Mouse (Mus musculus): ENCODE measurements at regions not wholly inside any gene's neighbourhood (a gene's known extent, or its start where the extent isn't known, plus 50 kb on each side); places are given as distances from the start of the nearest gene placed in this dataset.
A peak's percentile ranks its signal among the peaks of the same experiment; 100 is the strongest.

DNA sequence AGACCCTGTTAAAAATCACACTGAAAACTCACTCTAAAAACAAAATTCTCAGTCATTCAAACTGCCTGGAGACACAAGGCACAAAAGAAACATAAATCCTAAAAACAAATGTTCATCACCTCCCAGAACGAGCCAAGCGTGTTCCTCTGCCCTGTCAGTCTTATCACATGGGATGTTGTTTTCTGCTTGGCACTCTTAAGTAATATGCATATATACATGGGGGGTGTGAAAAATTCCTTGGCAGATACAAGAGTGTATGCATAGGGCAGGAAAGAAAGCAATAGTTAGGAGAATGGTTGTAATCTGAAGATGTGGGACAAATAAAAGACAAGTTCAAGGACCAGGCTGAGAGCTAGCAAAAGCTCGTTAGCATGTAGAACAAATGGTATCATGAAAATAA lies 179.4 kb downstream of the Qdpr start:
- no peak for DNase-seq (ENCODE audit: low read depth, low spot score)

DNA sequence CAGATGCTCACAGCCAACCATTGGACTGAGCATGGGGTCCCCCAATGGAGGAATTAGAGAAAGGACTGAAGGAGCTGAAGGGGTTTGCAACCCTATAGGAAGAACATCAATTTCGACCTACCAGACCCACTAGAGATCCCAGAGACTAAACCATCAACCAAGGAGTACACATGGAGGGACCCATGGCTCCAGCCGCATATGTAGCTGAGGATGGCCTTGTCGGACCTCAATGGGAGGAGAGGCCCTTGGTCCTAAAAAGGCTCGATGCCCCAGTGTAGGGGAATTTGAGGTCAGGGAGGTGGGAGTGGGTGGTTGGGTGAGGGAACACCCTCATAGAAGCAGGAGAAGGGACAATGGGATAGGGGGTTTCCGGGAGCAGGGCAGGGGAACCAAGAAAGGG lies 180.6 kb downstream of the Qdpr start:
- DNase-seq (ENCODE audit: low read depth, low spot score), result no peak

DNA sequence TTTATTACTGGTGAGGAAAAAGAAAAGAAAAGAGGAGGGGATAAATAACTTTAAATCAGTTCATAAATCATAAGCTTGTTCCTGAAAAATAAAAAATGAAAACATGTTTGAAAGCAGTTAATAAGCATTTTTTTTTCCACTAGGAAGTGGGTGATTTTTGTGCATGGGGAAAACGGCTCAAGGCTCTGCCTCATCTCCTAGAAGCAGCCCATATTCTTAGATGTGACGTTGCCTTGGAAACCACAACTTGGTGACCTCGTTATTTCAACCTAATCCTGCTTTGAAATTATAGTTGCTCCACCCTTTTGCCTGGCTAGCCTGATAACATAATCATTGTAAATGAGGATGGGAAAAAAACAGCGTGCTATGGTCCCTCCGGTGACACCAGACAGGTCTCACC lies 183.1 kb downstream of the Qdpr start:
- DNase-seq (ENCODE audit: low read depth, low spot score), result no peak

- DNase-seq (ENCODE audit: low read depth, low spot score), result no peak
Measured at GRCm38 (mm10) chr5:45258486-45258885, 191.6 kb downstream of the Qdpr start.

DNA sequence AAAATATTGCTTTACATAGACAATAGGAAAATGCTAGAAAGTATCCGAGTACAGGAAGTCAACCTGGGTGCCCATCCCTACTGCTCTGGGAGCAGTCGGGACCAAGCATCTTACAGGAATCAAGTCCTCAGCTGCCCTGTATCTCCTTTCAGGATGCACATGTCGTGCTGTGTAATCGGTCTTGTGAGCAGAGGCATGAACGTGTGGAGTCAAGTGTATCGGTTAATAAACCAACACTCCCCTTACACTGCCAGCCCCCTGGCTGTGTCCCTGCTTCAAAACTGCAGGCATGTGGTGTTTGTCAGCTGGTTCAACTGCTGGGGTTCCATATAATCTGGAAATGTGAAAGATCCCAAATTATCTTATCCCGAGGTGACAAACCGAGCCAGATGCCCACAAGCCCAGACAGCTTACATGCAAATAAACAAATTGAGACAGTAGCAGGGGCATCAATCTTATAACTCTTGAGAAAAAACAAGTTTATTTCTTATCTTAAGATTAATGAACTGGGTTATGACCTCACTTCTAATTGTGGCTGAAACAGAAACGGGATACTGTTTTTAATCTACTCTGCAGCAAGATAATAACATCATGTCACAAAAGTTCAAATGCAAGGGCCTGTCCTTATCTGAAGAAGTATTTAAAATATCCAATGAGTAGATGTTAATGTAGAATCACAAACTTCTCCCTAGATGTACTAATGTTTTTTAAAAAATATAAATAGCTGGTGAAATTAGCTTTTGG lies 193.6 kb downstream of the Qdpr start:
- DNase-seq (ENCODE audit: low read depth, low spot score), result peak; percentile 4

DNA sequence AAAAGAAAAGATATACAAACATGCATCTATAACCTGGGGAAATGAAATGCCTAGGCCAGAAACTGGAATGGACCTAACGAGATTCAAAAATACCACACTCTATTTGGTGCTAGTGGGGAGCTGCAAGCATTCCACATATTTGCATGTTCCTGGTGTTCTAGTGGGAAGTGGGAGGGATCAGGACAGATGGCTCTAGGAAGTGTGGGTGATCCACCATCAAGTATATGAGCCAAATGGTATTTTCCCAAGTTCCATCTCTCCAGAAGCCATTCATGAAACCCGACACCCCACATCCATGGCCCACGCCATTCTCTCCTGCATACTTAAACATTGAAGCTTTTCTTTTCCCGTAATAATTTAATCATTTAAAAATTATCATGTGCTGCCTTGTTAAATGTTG lies 218.2 kb downstream of the Qdpr start:
- no peak for DNase-seq (ENCODE audit: low read depth, low spot score)

- no peak for DNase-seq (ENCODE audit: low read depth, low spot score)
Measured at GRCm38 (mm10) chr5:45230097-45230496, 219.9 kb downstream of the Qdpr start.

- no peak for DNase-seq (ENCODE audit: low read depth, low spot score)
Measured at GRCm38 (mm10) chr5:45229477-45229876, 220.6 kb downstream of the Qdpr start.

GRCm38 (mm10) chr5:45228226-45228927 lies 221.7 kb downstream of the Qdpr start:
- DNase-seq (ENCODE audit: low read depth, low spot score), result no peak

DNA sequence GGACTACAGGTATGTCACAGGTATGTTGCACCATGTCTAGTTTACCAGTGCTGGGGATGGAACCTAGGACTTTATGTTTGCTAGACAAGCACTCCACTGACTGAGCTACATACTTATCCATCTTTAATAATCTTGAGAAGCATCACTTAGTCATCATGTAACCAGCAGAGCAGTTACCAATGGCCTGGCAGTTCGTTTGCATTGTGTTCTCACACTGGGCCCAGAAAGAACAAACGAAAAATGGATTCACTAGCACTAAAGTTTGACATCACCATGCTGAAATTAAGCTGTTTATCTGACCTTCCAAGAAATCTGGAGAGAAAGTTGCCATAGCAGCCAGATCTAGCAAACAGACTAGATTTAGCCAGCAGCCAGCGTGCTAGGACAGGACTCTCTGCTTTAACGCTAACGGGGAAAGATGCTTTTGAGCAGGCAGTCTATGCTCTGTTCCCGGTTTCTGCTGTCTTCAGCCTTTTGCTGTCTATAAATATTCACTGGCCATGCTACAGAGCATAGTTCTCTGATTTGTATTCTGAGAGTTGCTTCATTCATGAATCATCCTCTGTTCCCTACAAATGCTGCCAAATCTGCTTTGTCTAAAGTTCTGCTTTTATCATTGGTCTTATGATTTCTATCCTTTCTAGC lies 229.6 kb downstream of the Qdpr start:
- no peak for DNase-seq (ENCODE audit: low read depth, low spot score)

DNA sequence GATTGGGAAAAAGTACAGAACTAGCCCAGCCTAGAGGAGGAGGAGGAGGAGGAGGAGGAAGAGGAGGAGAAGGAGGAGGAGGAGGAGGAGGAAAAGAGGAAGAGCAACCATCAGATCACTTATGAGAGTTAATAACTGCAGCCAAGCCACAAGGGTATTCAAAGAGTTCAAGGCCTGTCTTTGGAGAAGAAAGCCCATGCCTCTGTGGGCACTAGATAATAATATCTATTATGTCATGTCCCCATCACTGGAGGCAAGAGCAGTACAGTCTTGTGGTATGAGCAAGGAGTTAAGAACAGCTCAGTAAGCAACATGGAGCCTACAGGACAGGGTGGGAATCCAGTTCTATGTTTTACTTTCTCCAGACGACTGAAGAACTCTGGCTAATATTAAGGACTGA lies 230.5 kb downstream of the Qdpr start:
- DNase-seq (ENCODE audit: low read depth, low spot score), result no peak

DNA sequence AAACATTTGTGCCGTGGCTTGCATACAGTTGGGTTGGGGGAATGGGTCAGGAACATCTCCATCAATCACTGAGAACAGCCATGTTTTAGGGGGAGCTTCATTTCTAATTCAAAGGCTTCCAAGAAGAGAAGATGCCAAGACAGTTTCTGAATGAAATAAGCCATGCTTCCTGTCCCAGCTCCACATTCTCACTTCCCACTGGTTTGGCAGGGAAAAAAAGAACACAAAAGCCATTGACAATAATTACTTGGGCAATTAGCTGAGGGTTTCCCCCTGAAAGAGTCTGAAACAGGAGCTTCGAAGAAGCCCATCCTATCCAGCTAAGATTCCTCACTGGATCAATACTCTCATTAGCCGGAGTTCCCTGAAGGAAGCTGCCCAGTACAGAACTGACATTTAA lies 230.9 kb downstream of the Qdpr start:
- no peak for DNase-seq (ENCODE audit: low read depth, low spot score)

GRCm38 (mm10) chr5:45214475-45214874 lies 235.6 kb downstream of the Qdpr start:
- no peak for DNase-seq (ENCODE audit: low read depth, low spot score)

DNA sequence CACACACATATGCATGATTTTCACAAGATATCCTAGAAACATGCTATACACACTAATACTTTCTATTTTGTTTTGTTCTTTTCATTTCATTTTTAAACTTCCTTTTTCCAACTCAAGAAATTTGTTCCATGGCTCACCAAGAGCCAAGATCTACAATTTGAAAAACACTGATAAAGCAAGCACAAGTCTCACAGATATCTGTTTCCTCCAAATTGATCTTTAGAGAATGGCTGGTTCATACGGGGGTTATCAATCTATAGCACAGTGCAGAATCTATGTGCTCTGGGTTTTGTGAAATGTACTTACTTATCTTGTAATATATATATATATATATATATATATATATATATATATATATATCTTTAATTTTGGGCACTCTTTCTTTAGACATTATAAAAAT lies 251.6 kb downstream of the Qdpr start:
- no peak for DNase-seq (ENCODE audit: low read depth, low spot score)

DNA sequence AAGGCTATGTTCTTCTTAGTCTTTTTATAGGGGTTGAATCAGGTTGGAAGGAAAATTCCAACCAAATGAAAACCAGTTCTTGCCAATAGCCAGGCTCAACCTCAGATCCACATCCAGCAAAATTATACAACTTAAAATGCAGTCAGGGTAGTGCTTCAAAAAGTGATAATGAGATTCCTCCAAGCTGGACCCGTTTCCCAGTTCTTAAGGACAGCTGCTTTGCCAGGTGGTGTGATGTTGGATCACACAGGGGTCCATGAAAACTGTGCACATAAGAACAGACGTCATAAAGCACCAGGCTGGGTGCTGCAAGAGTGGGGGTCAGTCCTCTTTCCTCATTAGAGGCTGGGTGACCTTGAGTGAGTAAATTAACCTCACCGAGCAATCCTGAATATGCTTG lies 253.9 kb downstream of the Qdpr start:
- DNase-seq (ENCODE audit: low read depth, low spot score), result no peak

DNA sequence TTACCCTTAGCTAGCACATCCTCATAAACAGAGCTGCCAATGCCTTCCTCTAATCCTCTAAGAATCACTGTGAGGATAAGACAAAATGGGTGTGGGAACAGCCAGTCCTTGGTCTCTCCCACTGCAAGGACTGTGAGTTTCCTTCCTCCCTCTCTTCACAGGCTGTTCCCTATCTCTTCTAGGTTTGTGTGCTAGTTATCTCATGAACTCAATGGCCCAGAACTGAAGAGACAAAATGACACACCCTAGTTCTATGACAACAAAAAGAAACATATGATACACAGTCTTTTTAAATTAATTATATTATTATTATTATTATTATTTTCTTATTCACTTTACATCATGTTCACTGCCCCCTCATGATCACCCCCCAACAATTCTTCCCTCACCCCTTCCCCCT lies 257.7 kb downstream of the Qdpr start:
- no peak for DNase-seq (ENCODE audit: low read depth, low spot score)

DNA sequence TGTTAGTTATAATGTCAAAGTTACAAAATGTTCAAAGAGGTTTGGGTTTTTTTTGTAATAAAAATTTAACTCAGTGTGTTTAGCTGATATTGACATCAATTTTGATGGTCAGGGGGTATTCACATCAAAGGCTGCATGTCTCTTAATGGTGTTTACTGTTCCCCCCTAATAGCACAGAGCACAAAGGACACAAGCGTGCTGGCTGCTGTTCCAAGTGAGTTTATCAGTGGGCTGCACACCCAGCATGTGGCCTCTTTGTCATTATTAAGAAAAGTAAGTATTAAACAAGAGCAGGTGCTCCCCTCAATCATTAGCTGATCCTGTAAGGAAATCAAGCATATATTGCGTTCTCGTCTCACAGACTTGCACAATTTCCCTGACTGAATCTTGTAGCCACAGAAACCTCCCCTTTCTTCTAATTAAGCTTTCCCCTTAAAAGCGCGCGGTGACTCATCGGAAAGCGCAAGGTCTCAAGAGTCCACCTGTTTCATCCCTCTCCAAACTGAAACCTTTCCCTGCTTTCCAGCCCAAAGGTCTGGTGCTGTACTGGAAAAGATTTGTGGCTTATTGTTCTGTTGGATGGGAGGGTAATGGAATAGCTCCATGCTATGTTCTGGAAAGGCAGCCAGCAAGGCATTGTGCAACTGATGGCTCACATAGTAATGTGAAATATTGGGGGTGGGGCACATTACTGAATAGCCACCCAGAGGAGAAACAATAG lies 276.8 kb downstream of the Qdpr start:
- no peak for DNase-seq (ENCODE audit: low read depth, low spot score)

DNA sequence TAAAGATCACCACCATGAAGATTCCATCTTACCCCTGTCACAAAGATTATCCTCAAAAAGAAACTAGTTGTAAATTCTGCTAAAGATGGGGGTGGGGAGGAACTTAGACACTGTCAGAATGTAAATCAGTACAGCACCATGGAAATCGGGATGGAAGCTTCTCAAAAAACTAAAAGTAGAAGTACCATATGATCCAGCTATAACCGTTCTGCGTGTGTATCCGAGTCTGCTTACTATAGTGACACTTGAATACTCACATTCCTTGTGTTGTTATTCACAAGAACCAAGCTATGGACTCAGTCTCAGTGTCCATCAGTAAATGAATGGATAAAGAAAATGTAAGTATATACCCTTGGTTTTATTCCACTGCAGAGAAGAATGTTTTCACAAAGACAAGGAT lies 290.8 kb downstream of the Qdpr start:
- no peak for DNase-seq (ENCODE audit: low read depth, low spot score)

GRCm38 (mm10) chr5:45154936-45155335 lies 295.1 kb downstream of the Qdpr start:
- DNase-seq (ENCODE audit: low read depth, low spot score), result no peak

DNA sequence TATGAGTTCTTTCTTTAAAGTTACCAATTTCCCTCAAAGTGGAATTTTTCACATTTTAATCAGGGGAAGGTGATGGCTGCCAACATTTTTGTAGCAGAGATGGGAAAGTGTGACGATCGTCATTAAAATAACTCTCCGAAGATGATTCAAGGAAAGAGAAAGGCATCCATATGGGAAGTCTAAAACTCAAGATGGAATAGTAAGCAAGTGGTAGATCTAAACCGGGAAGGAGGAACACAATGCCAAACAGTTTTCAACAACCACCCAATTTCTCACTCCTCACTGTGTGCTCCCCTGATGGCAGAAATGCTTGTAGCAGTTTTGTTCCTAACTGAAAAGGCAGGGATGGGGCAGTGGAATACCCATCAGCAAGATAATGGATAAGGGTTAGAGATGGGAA lies 305.9 kb downstream of the Qdpr start:
- DNase-seq (ENCODE audit: low read depth, low spot score), result no peak

- DNase-seq (ENCODE audit: low read depth, low spot score), result no peak
Measured at GRCm38 (mm10) chr5:45137198-45137973, 312.6 kb downstream of the Qdpr start.

- no peak for DNase-seq (ENCODE audit: low read depth, low spot score)
Measured at GRCm38 (mm10) chr5:45136696-45137095, 313.3 kb downstream of the Qdpr start.
